Mouse (Mus musculus): ENCODE data around the gene Vwa1. TPM values are rescaled to one million over a fixed set of nuclear protein-coding genes. Genes with fewer than 3 reads are reported as not detected.

Gene Vwa1
- not detected for total RNA-seq (2023)

DNA sequence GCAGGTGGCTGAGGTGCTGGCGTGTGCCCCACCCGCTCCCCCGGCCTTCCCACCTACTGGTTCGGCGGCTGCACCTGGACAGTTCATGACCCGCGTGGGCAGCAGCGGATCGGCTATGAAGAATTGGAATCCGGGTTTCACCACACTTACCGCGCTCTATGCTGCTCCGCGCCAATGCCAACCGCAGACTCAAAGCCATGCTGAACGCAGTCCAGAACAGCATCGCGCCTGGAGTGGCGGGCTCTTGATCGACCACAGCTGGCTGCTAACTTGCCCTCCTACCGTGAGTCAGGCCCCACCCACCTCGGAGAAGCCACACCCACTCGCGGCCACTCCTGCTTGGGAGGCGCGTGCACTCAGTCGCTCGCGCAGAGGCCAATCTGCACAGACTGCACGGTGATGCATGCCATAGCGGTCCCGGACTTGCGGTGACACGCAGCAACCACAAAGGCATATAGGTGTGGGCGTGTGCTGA lies at the start of gene Vwa1:
TSS of gene Vwa1 (minus strand) at position 419 of the 475 bp plus-strand sequence.

DNA sequence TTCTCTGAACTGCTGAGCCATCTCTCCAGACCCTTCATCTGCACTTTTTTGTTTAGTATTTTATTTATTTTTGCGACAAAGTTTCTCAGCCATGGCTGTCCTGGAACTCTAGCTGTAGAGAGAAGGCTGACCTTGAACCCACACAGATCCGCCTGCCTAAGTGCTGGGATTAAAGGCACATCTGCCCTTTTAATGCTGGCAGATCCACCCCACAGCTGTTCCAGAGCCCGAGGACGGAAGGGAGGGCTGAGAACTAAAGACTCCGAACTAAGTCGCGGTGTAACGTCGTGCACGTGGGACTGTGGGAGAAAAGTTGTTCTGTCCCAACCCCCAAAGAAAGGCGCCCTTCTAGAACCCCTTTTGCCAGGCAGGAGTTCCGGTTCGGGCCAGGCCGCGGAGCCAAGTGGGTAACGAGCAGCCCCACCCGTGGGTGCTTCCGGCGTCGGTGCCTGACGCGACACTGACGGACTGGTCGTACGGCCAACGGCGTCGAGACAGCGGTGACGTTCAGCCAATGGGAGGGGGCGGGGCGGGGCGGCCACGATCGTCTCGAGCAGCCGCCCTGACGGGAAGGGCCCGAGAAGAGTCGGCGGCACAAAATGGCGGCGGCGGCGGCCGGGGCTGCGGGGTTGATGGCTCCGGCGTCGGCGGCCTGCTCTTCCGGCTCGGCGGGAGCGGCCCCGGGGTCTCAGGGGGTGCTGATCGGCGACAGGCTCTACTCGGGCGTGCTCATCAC lies 37.6 kb upstream of the Vwa1 start, which contains the start of gene Ccnl2:
TSS of gene Ccnl2 (plus strand) at position 561 of the 736 bp plus-strand sequence.

DNA sequence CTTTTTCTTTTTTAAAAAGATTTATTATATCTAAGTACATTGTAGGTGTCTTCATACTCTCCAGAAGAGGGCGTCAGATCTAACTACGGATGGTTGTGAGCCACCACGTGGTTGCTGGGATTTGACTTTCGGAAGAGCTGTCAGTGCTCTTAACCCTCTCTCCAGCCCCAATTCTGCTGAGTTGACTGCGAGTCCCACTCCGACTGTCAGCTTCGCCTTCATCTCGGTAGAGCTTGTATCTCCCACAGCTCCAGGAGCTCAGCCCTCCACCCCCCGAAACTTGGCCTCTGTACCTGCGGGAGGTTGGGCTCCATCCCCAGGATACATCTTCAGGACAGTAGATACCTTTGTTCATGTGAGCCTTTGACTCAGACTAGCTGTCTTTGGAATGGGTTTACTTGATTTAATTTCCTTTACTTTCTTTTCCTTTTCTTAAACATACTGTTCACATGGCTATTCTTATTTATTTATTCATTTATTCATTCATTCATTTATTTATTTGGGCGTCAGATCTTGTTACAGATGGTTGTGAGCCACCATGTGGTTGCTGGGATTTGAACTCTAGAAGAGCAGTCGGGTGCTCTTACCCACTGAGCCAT lies 28.3 kb upstream of the Vwa1 start, which contains the start of gene Mrpl20:
TSS of gene Mrpl20 (plus strand) at position 138 of the 599 bp plus-strand sequence.

DNA sequence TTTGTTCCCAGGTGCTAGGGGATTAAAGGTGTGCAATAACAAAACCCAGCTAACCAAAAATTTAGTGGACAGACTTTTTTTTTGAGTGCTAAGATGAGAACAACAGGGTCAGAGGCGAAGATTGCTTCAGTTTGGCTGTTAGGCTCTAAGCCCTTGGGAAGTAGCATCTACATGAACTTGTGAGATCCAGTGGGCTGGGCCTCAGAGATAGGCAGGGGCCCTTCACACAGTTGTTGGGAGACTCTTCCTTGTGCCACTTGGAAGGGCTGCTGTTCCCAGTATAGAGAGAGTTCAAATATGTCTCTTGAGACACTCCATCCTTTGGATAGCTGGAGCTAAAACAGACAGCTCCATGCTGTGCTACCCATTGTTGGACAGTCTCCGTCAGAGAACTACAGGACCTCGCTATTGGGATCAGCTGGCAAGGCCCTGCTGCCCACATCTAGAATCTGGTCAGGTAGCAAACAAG lies 15.6 kb upstream of the Vwa1 start, which contains the start of gene Ankrd65:
TSS of gene Ankrd65 (plus strand) at position 419 of the 469 bp plus-strand sequence.

DNA sequence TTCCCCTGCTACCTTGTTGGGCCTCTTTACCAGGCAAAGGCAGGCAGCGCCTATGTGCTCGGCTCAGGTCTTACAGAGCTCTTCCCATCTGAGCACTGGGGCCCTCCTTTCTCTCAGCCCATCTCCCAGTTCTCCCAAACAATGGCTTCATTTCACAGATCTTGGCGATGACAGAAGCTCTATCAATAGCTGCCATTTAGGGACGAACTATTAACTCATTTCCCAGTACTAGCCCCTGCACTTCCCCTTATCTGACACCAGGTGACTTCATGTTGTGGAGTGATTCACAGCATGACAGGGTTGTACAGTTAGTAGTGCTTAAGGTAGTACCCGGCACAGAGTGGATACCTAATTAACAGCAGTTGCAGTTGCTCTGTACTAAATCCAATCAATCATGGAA lies 11.3 kb upstream of the Vwa1 start, which contains the start of gene Tmem88b:
TSS of gene Tmem88b (minus strand) at position 56 of the 400 bp plus-strand sequence.

DNA sequence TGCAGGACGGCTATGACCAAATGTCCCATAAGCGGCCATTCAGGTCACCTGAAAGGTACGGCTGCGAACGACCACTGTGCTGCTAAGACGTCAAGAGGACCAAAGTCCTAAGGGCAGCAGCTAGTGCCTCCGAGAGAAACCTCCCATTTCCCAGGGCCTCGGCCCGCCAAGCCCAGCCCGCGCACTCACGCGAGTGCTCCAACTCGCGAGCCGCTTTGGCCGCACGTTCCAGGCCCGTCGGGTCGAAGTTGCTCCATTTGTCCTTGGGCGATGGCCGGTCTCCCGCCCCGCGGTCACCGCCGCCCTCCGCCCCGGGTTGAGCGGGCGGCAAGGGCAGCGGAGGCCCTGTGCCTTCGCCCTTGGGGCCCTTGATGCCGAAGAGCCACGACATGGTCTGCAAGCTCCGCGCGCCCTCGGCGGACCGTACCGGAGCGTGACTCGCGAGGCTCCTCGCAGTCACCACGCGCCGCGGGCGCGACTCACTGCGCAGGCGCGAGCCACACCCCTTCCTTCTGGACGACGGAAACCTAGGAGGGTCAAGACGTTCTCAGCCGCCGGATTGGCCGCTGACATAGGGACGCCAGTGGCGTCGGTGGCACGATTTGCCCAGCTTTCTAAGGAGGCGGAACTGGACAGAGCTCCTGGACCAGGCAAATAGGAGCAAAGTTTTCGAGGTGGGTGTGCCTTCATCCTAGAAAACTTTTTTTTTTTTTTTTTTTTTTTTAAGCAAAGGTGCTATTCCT lies 13.7 kb downstream of the Vwa1 start, which contains the start of gene Atad3a:
TSS of gene Atad3a (minus strand) at position 481 of the 743 bp plus-strand sequence.

DNA sequence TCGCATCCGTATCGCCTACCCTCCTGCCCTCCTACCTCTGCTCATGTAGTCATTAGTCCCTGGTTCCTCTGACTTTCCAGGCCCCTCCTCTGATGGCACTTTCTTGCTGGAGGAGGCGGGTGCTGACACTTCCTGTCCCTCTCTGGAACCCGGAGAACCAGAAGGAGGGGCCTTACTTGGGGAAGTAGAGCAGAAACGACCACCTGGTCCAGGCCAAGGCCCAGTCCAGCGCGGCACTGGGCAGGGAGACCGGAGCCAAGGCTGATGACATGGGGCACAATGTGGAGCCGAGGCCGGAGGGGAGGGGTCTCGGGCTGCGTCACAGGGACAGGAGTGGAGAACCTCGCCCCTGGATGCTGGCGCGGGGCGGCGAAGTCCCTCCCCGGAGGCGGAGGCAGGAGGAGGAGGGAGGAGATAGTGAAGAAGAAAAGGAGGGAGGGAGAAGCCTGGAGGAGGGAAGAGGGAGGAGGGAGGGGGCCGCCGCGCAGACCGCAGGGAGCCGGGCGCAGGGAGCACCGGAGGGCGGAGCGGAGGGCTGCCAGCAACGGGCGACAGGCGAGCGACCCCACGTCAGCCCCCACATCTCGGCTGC lies 40.1 kb downstream of the Vwa1 start, which contains the start of gene Tmem240:
TSS of gene Tmem240 (plus strand) at position 451 of the 592 bp plus-strand sequence.

Other genes starting within 250 kb of the Vwa1 start
- 10 to 100 TPM; 51.8 to 53.8 TPM for gene Nadk, start 212.3 kb downstream of the Vwa1 start, total RNA-seq (2023)
- 10 to 100 TPM; 30.9 to 33.6 TPM for gene Slc35e2, start 173.3 kb downstream of the Vwa1 start, total RNA-seq (2023)
- gene Cdk11b, start 149.8 kb downstream of the Vwa1 start, total RNA-seq (2023), result 100 to 1,000 TPM; 136 to 169 TPM
- not detected for gene Gm10563, start 129.3 kb downstream of the Vwa1 start, total RNA-seq (2023)
- gene Mmp23, start 121.3 kb downstream of the Vwa1 start, total RNA-seq (2023), result under 1 TPM in 1 of 2 experiments, not detected in 1; 0.52 TPM
- 10 to 100 TPM; 42.4 to 53.7 TPM for gene Mib2, start 105.5 kb downstream of the Vwa1 start, total RNA-seq (2023)
- 1 to 10 TPM; 8.1 to 9.0 TPM for gene Fndc10, start 80.4 kb downstream of the Vwa1 start, total RNA-seq (2023)
- 10 to 100 TPM; 85.5 to 85.9 TPM for gene Ssu72, start 69.9 kb downstream of the Vwa1 start, total RNA-seq (2023)
- 1 to 10 TPM; 1.1 to 1.4 TPM for gene Tmem240, start 39.9 kb downstream of the Vwa1 start, total RNA-seq (2023)
- gene Atad3a, start 13.6 kb downstream of the Vwa1 start, total RNA-seq (2023), result 10 to 100 TPM; 54.6 to 56.0 TPM
- gene Tmem88b, start 11.2 kb upstream of the Vwa1 start, total RNA-seq (2023), result not detected
- not detected for gene Ankrd65, start 15.7 kb upstream of the Vwa1 start, total RNA-seq (2023)
- gene Mrpl20, start 28.2 kb upstream of the Vwa1 start, total RNA-seq (2023), result 10 to 100 TPM; 46.5 to 54.4 TPM
- gene Ccnl2, start 37.8 kb upstream of the Vwa1 start, total RNA-seq (2023), result 100 to 1,000 TPM; 225 to 247 TPM
- 10 to 100 TPM; 85.7 to 88.9 TPM for gene Aurkaip1, start 56.6 kb upstream of the Vwa1 start, total RNA-seq (2023)
- 1 to 10 TPM; 4.2 to 5.4 TPM for gene Mxra8, start 65.0 kb upstream of the Vwa1 start, total RNA-seq (2023)
- 10 to 100 TPM; 75.5 to 75.8 TPM for gene Dvl1, start 72.7 kb upstream of the Vwa1 start, total RNA-seq (2023)
- gene Tas1r3, start 88.7 kb upstream of the Vwa1 start, total RNA-seq (2023), result 1 to 10 TPM; 2.7 to 2.8 TPM
- gene Cptp, start 94.7 kb upstream of the Vwa1 start, total RNA-seq (2023), result 10 to 100 TPM; 11.5 to 12.6 TPM
- 10 to 100 TPM; 62.8 to 66.9 TPM for gene Ints11, start 94.8 kb upstream of the Vwa1 start, total RNA-seq (2023)
- gene Pusl1, start 117.1 kb upstream of the Vwa1 start, total RNA-seq (2023), result 10 to 100 TPM; 35.4 to 47.7 TPM
- 10 to 100 TPM; 58.7 to 66.4 TPM for gene Acap3, start 117.1 kb upstream of the Vwa1 start, total RNA-seq (2023)
- 100 to 1,000 TPM; 121 to 130 TPM for gene Ube2j2, start 169.1 kb upstream of the Vwa1 start, total RNA-seq (2023)
- gene C1qtnf12, start 187.6 kb upstream of the Vwa1 start, total RNA-seq (2023), result 1 to 10 TPM; 6.3 to 7.8 TPM
- 1 to 10 TPM; 3.8 to 4.4 TPM for gene B3galt6, start 218.0 kb upstream of the Vwa1 start, total RNA-seq (2023)
- gene Sdf4, start 218.2 kb upstream of the Vwa1 start, total RNA-seq (2023), result 100 to 1,000 TPM; 204 to 233 TPM
- 10 to 100 TPM; 25.0 to 30.6 TPM for gene Tnfrsf4, start 239.1 kb upstream of the Vwa1 start, total RNA-seq (2023)

All from T-cell, adult 66 days (primary cell).